Mouse (Mus musculus) layer of hippocampus, postnatal 10 days (tissue): ENCODE data around the gene Slc6a21. TPM values are rescaled to one million over a fixed set of nuclear protein-coding genes. Genes with fewer than 3 reads are reported as not detected.
"Not testable (repeated sequence)": the region's sequence is repeated elsewhere in the genome, so short reads cannot be mapped to it uniquely, and the experiment has no call there.

ENCODE experiments used
- DNase-seq, 2 experiments: peaks; one replicate each; pipeline ENCODE4 v3.0.0; 2021; ENCODE audit warnings: low spot score in 2 of 2
- total RNA-seq, 2 experiments: library from RNA; stranded (reverse); gene quantifications; 2 replicates each; pipeline ENCODE4 v1.2.3; 2021

Slc6a21 gene
- total RNA-seq, 2 experiments from 2014 or later, result not detected

DNA sequence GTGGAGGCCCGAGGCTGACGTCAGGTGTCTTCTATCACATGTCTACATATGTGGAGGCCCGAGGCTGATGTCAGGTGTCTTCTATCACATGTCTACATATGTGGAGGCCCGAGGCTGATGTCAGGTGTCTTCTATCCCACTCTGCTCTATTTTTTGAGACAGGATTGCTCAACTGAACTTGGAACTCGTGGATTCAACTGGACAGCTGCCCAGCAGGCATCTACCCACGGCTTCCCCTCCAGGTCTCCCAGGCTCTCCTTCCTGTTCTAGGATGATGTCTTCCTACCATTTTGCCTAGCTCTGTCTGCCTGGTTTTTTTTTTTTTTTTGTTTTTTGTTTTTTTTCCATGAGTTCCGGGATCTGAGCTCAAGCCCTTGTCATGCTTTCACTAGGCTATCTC lies 21.5 kb upstream of the Slc6a21 start:
- DNase-seq, result not testable (repeated sequence)

- peak; percentile 37 to 40 for DNase-seq
These were observed 20.1 kb upstream of the Slc6a21 start for GRCm38 (mm10) chr7:45257063-45257840.

DNA sequence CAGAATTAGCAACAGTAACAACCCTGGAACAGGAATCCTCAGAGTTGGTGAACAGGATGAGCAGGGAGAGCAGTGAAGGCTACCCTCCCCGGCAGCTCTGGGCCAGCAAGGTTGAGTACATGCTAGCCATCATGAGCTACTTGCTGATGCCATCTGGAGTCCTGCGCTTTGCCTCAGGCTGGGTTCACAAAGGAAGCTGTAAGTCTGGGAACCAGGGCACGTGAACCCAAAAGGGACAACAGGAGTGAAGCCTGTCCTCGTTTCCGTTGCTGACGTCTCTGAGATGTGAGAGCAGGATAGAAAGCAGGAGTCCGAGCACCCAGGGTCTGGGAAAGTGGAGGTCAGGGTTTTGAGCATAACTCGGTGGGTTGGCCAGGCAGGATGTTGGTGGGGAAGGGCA lies 18.0 kb upstream of the Slc6a21 start:
- no peak for DNase-seq

DNA sequence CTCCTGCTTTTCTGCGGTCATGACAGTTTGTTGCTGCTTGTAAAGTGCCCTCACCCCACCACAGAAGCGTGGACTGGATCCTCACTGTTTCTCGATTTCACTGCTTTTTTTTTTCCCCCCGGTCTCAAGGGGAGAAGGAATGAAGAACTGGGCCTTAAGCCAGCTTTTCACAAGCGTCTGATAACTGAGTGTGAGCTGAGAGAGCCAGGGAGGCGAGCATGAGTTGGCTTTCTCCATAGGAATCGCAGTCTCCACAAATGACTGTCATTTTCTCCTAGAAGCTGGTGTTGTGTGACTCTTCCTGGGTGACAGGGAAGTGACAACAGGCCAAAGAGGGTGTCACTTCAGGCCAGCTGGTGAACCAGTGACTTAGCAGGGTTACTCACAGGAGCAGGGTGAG lies 15.0 kb upstream of the Slc6a21 start:
- DNase-seq, result no peak

GRCm38 (mm10) chr7:45263006-45263607 lies 14.2 kb upstream of the Slc6a21 start:
- no peak for DNase-seq

GRCm38 (mm10) chr7:45264348-45264747 lies 13.0 kb upstream of the Slc6a21 start:
- no peak for DNase-seq

- DNase-seq, result no peak
These were observed 11.8 kb upstream of the Slc6a21 start for GRCm38 (mm10) chr7:45265518-45265917.

- DNase-seq, result no peak
These were observed 4.4 kb upstream of the Slc6a21 start for GRCm38 (mm10) chr7:45272786-45273412.

- no peak for DNase-seq
These were observed 3.6 kb upstream of the Slc6a21 start for GRCm38 (mm10) chr7:45273672-45274071.

- no peak for DNase-seq
These were observed 9.2 kb downstream of the Slc6a21 start for GRCm38 (mm10) chr7:45286486-45286885.

- no peak for DNase-seq
These were observed 19.3 kb downstream of the Slc6a21 start for GRCm38 (mm10) chr7:45296626-45297025.

DNA sequence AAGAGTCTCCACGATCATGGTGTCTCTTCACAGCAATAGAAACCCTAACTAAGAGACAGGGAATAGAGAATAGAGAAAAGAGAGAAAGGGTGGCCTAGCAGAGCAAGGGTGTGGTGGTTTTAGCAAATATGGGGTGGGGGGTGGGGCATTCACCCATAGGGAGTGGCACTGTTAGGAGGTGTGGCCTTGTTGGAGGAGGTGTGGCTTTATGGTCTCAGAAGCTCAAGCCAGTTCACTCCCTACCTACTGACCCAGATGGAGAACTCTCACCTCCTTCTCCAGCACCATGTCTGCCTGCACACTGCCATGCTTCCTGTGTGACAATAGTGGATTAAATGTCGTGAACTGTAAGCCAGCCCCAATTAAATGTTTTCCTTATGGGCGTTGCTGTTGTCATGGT lies 20.2 kb downstream of the Slc6a21 start:
- no peak for DNase-seq

DNA sequence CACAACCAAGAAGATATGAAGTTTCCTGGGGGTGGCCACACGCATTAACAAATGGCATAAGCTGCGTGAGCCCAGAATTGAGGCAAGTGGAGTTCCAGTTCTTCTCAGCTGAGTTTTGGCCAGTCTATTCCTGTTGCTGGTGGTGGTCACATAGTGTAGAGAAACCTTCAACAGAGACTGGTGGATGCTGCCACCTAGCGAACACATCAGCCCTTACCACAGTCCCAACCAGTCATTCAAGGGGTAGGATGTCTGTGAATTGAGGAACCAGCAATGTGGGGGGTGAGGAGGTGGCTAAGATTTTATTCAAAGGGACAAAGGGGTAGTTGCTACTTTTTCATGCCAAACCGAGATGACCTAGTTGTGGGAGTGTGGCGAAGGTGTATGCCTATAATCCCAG lies 22.4 kb downstream of the Slc6a21 start:
- DNase-seq, result peak; percentile 78 to 84

DNA sequence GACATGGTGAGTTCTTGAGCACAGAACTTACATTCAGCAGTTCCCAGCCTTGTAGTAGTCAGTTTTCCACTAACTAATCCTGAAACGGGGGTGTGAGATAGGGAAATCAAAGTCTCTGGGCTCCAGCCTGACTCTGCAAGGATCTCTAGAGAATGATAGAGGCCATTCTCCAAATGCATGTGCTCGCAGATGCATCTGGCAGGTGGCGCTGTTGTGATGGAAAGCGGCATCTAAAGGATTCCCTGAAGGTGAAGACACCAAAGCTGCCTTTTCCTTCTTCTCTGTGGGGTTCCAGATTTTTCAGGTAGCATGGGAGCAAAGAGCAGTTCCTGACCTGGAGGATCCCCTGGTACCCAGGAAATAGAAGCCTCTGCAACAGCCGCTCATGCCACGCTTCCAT lies 23.0 kb downstream of the Slc6a21 start:
- DNase-seq, result peak; percentile 77 to 80

- DNase-seq, result peak; percentile 60 to 61
These were observed 25.3 kb downstream of the Slc6a21 start for GRCm38 (mm10) chr7:45302626-45303025.

GRCm38 (mm10) chr7:45304869-45305268 lies 27.6 kb downstream of the Slc6a21 start:
- DNase-seq, result no peak

DNA sequence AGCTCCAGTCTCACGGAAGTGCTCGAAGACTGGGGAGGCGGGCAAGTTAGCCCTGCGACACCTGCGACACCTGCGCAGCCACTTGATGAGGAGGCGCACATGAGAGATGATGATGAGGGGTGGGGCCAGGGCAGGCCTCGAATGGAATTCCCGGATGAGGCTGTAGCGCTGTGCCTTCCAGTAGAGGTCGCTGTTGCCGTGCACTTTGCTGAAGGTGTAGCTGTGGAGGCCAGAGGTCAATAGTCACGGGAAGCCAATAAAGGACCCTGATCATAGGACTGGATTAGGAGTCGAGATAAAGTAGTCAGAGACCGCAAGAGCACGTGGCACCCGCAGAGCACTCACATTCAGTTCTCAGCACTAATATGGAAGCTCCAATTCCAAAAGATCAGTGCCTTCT lies 28.0 kb downstream of the Slc6a21 start:
- DNase-seq, result peak; percentile 74 to 75

DNA sequence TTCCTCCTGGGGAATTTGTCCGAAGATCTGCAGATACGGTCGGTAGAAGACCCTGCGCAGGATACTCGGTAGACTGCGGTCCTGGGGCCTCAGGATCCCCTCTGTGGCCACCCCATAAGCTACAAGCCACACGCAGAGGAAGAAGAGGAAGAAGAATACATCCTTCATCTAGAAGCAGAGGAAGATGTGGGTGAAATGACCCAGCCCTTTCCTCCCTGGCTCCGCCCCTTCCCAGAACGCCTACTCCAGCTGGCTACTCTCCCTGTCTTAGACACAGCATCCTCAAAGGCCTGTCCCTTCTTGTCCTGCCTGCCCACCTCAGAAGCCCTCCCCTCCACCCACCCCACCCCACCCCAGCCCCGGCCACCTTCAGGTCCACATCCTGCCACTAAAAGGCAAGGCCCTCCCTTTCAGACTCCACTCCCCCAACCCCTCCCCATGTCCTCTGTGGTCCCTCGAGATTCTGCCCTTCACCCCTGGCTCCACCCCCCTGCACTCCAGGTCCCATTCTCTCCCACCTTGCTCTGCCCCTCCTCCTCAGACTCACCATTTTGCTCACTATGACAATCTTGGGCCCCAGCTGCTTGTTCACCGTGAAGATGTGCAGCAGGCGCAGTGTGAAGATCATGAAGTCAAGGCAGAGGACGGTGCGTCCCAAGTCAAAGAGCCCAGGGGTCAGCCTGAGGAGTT lies 31.4 kb downstream of the Slc6a21 start:
- DNase-seq, result no peak

DNA sequence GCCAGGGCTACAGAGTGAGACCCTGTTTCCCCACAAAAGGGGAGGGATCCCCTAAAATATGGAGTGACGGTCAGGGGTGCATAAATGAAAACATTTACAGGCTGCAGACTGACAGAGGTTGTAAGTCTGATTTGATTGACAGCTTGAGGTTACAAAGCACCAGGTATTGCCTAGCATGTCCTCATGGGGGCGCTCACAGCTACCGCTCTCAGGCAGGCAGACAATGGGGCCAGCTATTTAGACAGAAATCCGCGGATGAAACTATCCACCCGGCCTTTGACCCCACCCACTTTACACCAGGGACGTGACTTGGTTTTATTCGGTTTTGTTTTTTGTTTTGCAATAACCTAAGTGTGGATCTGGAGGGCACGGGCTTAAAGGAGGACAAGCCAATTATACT lies 32.1 kb downstream of the Slc6a21 start:
- DNase-seq, result peak; percentile 63 to 69

- DNase-seq, result no peak
These were observed 34.7 kb downstream of the Slc6a21 start for GRCm38 (mm10) chr7:45312023-45312422.

GRCm38 (mm10) chr7:45312686-45313453 lies 35.6 kb downstream of the Slc6a21 start:
- DNase-seq, result no peak
